Mouse (Mus musculus) megakaryocyte, embryonic 14.5 days (primary cell): ENCODE data around the gene Usp43.

Experiments used
- FLI1 ChIP-seq: IDR thresholded peaks from 2 replicates; pipeline ENCODE4 v1.6.1; 2012; ENCODE audit warnings: low read length, inconsistent platforms, mixed read lengths
- GATA1 ChIP-seq: IDR thresholded peaks from 3 replicates; pipeline ENCODE4 v1.6.1; 2012; ENCODE audit warnings: mixed read lengths, low read length, inconsistent platforms, borderline replicate concordance

- TF ChIP-seq GATA1 (no peak), FLI1 (no peak)
These were observed 10.2 kb upstream of the Usp43 start for GRCm38 (mm10) chr11:67932156-67932555.
